Mouse (Mus musculus): ENCODE data around the gene Ppp2r2d. TPM values are rescaled to one million over a fixed set of nuclear protein-coding genes. Genes with fewer than 3 reads are reported as not detected.

The Ppp2r2d gene
- 69.4 and 74.9 TPM in 2 replicates for polyA plus RNA-seq (2016; fragmentation: Nextera tagmentation; extraction: Ambion mirVana)

DNA sequence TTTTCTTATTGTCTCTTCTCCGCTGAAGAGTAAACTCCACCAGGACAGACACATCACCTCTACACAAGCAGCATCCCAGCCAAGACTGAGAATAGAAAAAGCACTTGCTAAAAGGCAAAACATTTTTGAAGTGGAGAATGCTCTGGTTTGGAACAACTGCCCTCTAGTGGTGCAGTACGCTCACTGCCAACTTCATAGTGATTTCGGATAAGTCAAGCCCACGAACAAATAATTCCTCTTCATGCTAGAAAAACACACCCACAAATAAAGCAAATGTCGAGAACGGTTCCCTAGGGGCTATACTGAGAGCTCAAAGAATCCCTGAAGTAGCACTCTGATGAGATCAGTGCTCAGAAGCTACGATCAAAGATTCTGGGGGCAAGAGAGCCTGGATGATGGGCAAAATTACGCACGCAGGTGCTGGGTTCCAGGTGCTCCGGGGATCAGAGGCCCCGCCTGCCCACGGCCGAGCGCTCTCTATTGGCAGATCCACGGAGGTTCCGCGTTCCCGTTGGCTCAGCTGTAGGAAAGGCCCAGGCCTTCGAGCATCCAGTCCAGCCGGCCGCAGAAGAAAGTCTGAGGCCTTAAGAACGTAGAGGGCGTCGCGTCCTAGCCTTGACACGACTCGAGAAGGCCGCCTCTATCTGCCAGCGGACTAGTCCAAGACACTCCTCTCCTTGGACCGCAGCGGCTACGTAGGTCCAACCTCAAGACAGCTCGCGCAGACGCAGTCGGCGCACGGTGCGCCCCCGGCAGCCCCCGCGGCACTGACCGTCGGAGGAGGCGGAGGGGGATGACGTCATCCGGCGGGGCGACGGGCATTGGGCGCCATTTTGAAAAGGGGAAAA, at the start of gene Ppp2r2d, which contains the start of gene Mapk1ip1:
Gene Ppp2r2d, plus strand, starts transcription at position 536 of the 848 bp plus-strand sequence.
Gene Mapk1ip1, minus strand, starts transcription at position 730 of the 848 bp plus-strand sequence.
- Histone ChIP-seq H3K4me3 (peak within 1 kb of the TSS; percentile 77), H3K27me3 (no peaks in the 10 kb centered on the region), H3K9ac (replicated peaks) (peak within 1 kb of the TSS; percentile 95), H3K4me2 (replicated peaks) (peak within 1 kb of the TSS; percentile 92), H3K27ac (replicated peaks) (peak within 1 kb of the TSS; percentile 95), H3K9me3 (no peaks in the 10 kb centered on the region), H3K4me1 (peaks cover 42% of the 10 kb centered on the region), H3K36me3 (0 out of 2 replicates have a peak, but pooled peaks cover 12% of the 10 kb centered on the region)
- ATAC-seq (ENCODE audit: low FRiP score, low read depth), result peak; percentile 93
- WGBS, result under 1% methylated on average over 51 of the region's 51 CpGs

- Histone ChIP-seq H3K4me3 (no peak overlapping the region), H3K27me3 (no peaks in the 10 kb centered on the region; the same call in 1 of the 2 replicates), H3K9me3 (peaks cover 13% of the 10 kb centered on the region), H3K27ac (replicated peaks) (no peak overlapping the region), H3K4me1 (no peaks in the 10 kb centered on the region), H3K36me3 (no peaks in the 10 kb centered on the region), H3K4me2 (replicated peaks) (no peak overlapping the region), H3K9ac (replicated peaks) (no peak overlapping the region)
- 68% methylated on average over 4 of the region's 4 CpGs for WGBS
- ATAC-seq (ENCODE audit: low FRiP score, low read depth), result no peak
Observed at GRCm38 (mm10) chr7:138803386-138803785, 42.5 kb upstream of the Ppp2r2d start.

GRCm38 (mm10) chr7:138807146-138807545, 38.7 kb upstream of the Ppp2r2d start:
- no peaks in the 10 kb centered on the region; the same call in 1 of the 2 replicates for H3K27me3 ChIP-seq
- H3K9me3 ChIP-seq, result peaks cover 13% of the 10 kb centered on the region
- H3K27ac ChIP-seq (replicated peaks), result no peak overlapping the region
- no peak overlapping the region for H3K9ac ChIP-seq (replicated peaks)
- H3K4me3 ChIP-seq, result no peak overlapping the region
- H3K4me2 ChIP-seq (replicated peaks), result no peak overlapping the region
- no peaks in the 10 kb centered on the region for H3K36me3 ChIP-seq
- WGBS, result 88% methylated on average over 3 of the region's 3 CpGs
- H3K4me1 ChIP-seq, result no peaks in the 10 kb centered on the region
- no peak for ATAC-seq (ENCODE audit: low FRiP score, low read depth)

DNA sequence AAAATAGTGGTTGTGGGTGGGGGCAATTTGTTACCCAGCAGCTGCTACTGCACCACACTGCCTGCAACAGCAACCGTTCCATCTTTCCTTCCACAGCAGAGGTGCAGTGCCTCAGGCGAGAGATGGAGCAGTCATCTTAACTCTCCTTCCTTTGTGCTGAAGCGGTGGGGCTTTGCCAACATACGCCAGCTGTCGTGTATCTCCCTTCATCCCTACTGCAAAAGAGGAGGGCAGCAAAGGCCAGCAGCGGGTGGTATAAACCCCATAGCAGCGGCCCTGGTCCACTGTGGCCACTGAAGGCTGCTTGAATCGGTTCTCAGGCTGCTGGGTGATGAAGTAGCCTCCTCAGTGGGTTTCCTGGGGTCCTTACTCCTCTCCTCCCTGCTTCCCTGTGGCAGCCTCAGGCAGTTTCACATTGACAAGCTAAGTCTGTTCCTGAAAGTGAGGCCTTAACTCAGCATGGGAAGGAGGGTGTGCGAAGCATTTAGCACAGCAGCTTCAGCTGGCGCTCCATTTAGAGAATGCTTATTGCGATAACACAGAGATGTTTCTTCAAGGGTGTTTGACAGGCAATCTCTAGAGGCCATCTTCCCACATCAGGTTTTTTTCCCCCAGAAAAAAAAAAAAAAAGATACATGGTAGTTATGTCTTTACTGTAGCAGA, 32.5 kb upstream of the Ppp2r2d start:
- Histone ChIP-seq H3K27me3 (no peaks in the 10 kb centered on the region), H3K4me1 (0 out of 2 replicates have a peak, but pooled peaks cover 3% of the 10 kb centered on the region), H3K9me3 (no peaks in the 10 kb centered on the region), H3K9ac (replicated peaks) (no peak overlapping the region), H3K4me3 (no peak overlapping the region), H3K36me3 (no peaks in the 10 kb centered on the region), H3K27ac (replicated peaks) (no peak overlapping the region), H3K4me2 (replicated peaks) (no peak overlapping the region)
- WGBS, result 67% methylated on average over 11 of the region's 11 CpGs
- ATAC-seq (ENCODE audit: low FRiP score, low read depth), result no peak

DNA sequence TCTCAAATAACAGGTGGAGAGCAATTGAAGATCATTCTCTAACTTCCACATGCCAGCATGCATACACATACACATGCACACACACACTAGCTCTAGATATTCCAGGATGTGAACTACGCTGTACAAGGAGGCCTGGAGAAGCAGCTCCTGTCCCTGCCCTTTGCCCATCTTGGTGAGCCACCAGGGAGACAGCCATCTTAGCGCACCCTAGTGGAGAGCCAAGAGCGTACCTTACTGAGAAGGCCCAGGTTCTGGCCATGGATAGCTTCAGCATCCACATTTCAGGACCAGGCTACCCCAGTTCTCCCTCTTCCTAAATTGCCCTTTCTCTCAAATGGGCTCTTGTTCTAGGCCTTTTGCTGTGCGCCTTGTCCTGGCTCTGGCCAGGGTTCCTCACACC, 27.6 kb upstream of the Ppp2r2d start:
- H3K4me3 ChIP-seq, result no peak overlapping the region
- no peaks in the 10 kb centered on the region for H3K27me3 ChIP-seq
- no peaks in the 10 kb centered on the region for H3K36me3 ChIP-seq
- H3K9me3 ChIP-seq, result no peaks in the 10 kb centered on the region
- WGBS, result 60% methylated on average over 4 of the region's 4 CpGs
- no peak for ATAC-seq (ENCODE audit: low FRiP score, low read depth)
- no peak overlapping the region for H3K9ac ChIP-seq (replicated peaks)
- no peak overlapping the region for H3K4me2 ChIP-seq (replicated peaks)
- 0 out of 2 replicates have a peak, but pooled peaks cover 3% of the 10 kb centered on the region for H3K4me1 ChIP-seq
- H3K27ac ChIP-seq (replicated peaks), result no peak overlapping the region

- WGBS, result 89% methylated on average over 6 of the region's 6 CpGs
Observed at GRCm38 (mm10) chr7:138824423-138824822, 21.5 kb upstream of the Ppp2r2d start.

GRCm38 (mm10) chr7:138824995-138825756, 20.7 kb upstream of the Ppp2r2d start:
- H3K9me3 ChIP-seq, result no peaks in the 10 kb centered on the region
- H3K4me3 ChIP-seq, result no peak overlapping the region
- no peaks in the 10 kb centered on the region for H3K4me1 ChIP-seq
- H3K9ac ChIP-seq (replicated peaks), result no peak overlapping the region
- no peak overlapping the region for H3K4me2 ChIP-seq (replicated peaks)
- 88% methylated on average over 19 of the region's 19 CpGs for WGBS
- H3K27me3 ChIP-seq, result no peaks in the 10 kb centered on the region; the same call in 1 of the 2 replicates
- ATAC-seq (ENCODE audit: low FRiP score, low read depth), result no peak
- H3K27ac ChIP-seq (replicated peaks), result no peak overlapping the region
- H3K36me3 ChIP-seq, result no peaks in the 10 kb centered on the region

More at GRCm38 (mm10) chr7:138824423-138824822, 21.5 kb upstream of the Ppp2r2d start:
- H3K4me1 ChIP-seq, result no peaks in the 10 kb centered on the region
- H3K27me3 ChIP-seq, result no peaks in the 10 kb centered on the region; the same call in 1 of the 2 replicates
- H3K27ac ChIP-seq (replicated peaks), result no peak overlapping the region
- H3K36me3 ChIP-seq, result no peaks in the 10 kb centered on the region
- H3K4me3 ChIP-seq, result no peak overlapping the region
- H3K4me2 ChIP-seq (replicated peaks), result no peak overlapping the region
- no peak overlapping the region for H3K9ac ChIP-seq (replicated peaks)
- no peak for ATAC-seq (ENCODE audit: low FRiP score, low read depth)
- H3K9me3 ChIP-seq, result no peaks in the 10 kb centered on the region

DNA sequence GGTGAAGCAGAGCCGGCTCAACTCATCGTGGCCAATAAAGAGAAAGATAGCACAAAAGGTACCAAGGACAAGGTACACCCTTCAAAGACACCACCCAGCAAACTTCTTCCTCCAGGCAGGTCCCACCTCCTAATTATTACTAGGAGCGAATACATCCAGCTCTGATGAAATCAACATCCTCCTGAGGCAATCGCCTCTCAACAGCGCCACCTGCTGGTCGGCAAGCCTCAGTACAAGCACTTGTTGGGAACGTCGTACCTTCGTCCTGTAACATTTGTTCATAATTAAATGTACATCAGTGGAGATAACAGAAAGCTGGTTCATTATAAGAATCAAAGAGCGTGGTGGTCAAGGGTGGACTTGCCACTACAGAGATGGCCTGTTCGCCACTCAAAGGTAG, 18.1 kb upstream of the Ppp2r2d start:
- 21% methylated on average over 11 of the region's 11 CpGs for WGBS
- Histone ChIP-seq H3K4me1 (no peaks in the 10 kb centered on the region), H3K36me3 (no peaks in the 10 kb centered on the region), H3K27me3 (no peaks in the 10 kb centered on the region; the same call in 1 of the 2 replicates), H3K27ac (replicated peaks) (no peak overlapping the region), H3K9me3 (no peaks in the 10 kb centered on the region), H3K9ac (replicated peaks) (no peak overlapping the region), H3K4me2 (replicated peaks) (no peak overlapping the region), H3K4me3 (no peak overlapping the region)
- no peak for ATAC-seq (ENCODE audit: low FRiP score, low read depth)

- WGBS, result 94% methylated on average over 3 of the region's 3 CpGs
Observed at GRCm38 (mm10) chr7:138835028-138835427, 10.9 kb upstream of the Ppp2r2d start.

GRCm38 (mm10) chr7:138840594-138841021, 5.3 kb upstream of the Ppp2r2d start:
- Histone ChIP-seq H3K9me3 (no peaks in the 10 kb centered on the region), H3K27ac (replicated peaks) (no peak overlapping the region), H3K4me1 (peaks cover 25% of the 10 kb centered on the region), H3K36me3 (peaks cover 11% of the 10 kb centered on the region; the same call in 1 of the 2 replicates), H3K4me2 (replicated peaks) (no peak overlapping the region), H3K4me3 (no peak overlapping the region), H3K9ac (replicated peaks) (no peak overlapping the region), H3K27me3 (no peaks in the 10 kb centered on the region)
- 42% methylated on average over 4 of the region's 4 CpGs for WGBS
- ATAC-seq (ENCODE audit: low FRiP score, low read depth), result peak; percentile 50; the same call in 1 of the 2 replicates

More at GRCm38 (mm10) chr7:138835028-138835427, 10.9 kb upstream of the Ppp2r2d start:
- Histone ChIP-seq H3K27me3 (no peaks in the 10 kb centered on the region), H3K4me2 (replicated peaks) (no peak overlapping the region), H3K36me3 (peaks cover 15% of the 10 kb centered on the region; the same call in 1 of the 2 replicates), H3K9me3 (no peaks in the 10 kb centered on the region), H3K4me1 (no peaks in the 10 kb centered on the region), H3K9ac (replicated peaks) (no peak overlapping the region), H3K4me3 (no peak overlapping the region), H3K27ac (replicated peaks) (no peak overlapping the region)
- ATAC-seq (ENCODE audit: low FRiP score, low read depth), result no peak

- 92% methylated on average over 3 of the region's 3 CpGs for WGBS
- no peak for ATAC-seq (ENCODE audit: low FRiP score, low read depth)
- Histone ChIP-seq H3K9me3 (no peaks in the 10 kb centered on the region), H3K27ac (replicated peaks) (no peak overlapping the region), H3K4me3 (no peak overlapping the region), H3K4me2 (replicated peaks) (no peak overlapping the region), H3K9ac (replicated peaks) (no peak overlapping the region), H3K27me3 (no peaks in the 10 kb centered on the region), H3K4me1 (peaks cover 25% of the 10 kb centered on the region), H3K36me3 (peaks cover 2% of the 10 kb centered on the region; the same call in 1 of the 2 replicates)
Observed at GRCm38 (mm10) chr7:138841436-138842151, 4.3 kb upstream of the Ppp2r2d start.

Data from midbrain, embryonic 12.5 days (tissue).